23 mouse cellular contexts compared by ENCODE assay signal in the genomic region with DNA sequence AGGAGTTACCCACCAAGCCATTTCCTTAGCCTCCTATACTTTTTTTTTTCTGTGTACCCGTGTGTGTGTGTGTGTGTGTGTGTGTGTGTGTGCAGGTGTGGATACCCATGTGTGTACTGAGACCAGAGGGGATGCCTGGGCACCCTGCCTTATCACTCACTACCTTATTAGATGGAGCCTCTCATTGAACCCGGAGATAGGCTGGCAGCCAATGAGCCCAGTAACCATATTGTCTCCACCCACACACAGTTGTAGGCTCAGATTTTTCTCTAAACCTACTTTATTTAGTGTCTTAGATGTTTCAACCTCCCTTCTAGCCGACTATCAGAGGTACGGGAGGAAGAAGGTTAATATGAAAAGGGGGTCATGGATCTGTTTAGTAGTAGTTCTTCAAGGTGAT. TPM values are rescaled to one million over a fixed set of nuclear protein-coding genes. Genes with fewer than 3 reads are reported as not detected.
"Had no signal": no experiment of that assay in that cellular context is flagged by ENCODE, and none has a peak within 500 bp of the region (broad histone marks: within the 10 kb centered on the region; RNA-seq: fewer than 3 reads in every experiment).

No protein-coding gene starts in this region.

- DNase-seq: kidney, adult 11 months; kidney, adult 8-10 months; kidney, postnatal 10 days; kidney, postnatal 36 days; liver; lung, adult 18-20 months; lung, postnatal 10 days; lung, postnatal 4 days; retina, postnatal 1 day; right cerebral cortex, postnatal 25 days; spleen, adult 18-20 months; thymus, adult 18-20 months; thymus, postnatal 36 days had no signal

- ATAC-seq: intestine, embryonic 15.5 days; liver, embryonic 12.5 days; midbrain, embryonic 13.5 days; midbrain, embryonic 16.5 days had no signal

RNA-seq across cellular contexts. Expression of gene Lemd1, which starts 4.9 kb away (rescaled TPM):
- total RNA-seq: megakaryocyte, adult 5-6 weeks; monocyte, adult 5-6 weeks; neutrophil, adult 5-6 weeks had no signal

RNA-seq across cellular contexts. Expression of gene AC124108.1, which starts 5.0 kb away (rescaled TPM):
- total RNA-seq: megakaryocyte, adult 5-6 weeks; monocyte, adult 5-6 weeks; neutrophil, adult 5-6 weeks had no signal

RNA-seq across cellular contexts. Expression of gene Gm10188, which starts 43.3 kb away (rescaled TPM):
- total RNA-seq: layer of hippocampus, adult 2 months; left cerebral cortex, adult 18-20 months; left cerebral cortex, postnatal 25 days; megakaryocyte, adult 5-6 weeks; monocyte, adult 5-6 weeks; neutrophil, adult 5-6 weeks had no signal

RNA-seq across cellular contexts. Expression of gene Cdk18, which starts 46.8 kb away (rescaled TPM):
- total RNA-seq: megakaryocyte, adult 5-6 weeks; monocyte, adult 5-6 weeks; neutrophil, adult 5-6 weeks had no signal
